Mouse (Mus musculus): ENCODE measurements around the gene Spin2g. TPM values are rescaled to one million over a fixed set of nuclear protein-coding genes. Genes with fewer than 3 reads are reported as not detected.
"Not testable (repeated sequence)": the region's sequence is repeated elsewhere in the genome, so short reads cannot be mapped to it uniquely, and the experiment has no call there.

Gene Spin2g
- total RNA-seq (2021) = not detected
- long read RNA-seq, experiment 1 = 0 reads
- long read RNA-seq, experiment 2 = 0 reads

- DNase-seq (ENCODE audit: low spot score in 2 of 2) = not testable (repeated sequence)
These were observed at the start of gene Spin2g for GRCm38 (mm10) chrX:34238633-34239032. Gene Spin2g (minus strand): TSS chrX:34238733.

Other genes starting within 250 kb of the Spin2g start
- gene Btbd35f9, start 77.2 kb downstream of the Spin2g start, total RNA-seq (2021) = not detected
- not detected for gene Btbd35f8, start 211.8 kb upstream of the Spin2g start, total RNA-seq (2021)